Mouse (Mus musculus): ENCODE measurements around the gene 4930404H24Rik.

- TF ChIP-seq MAFK (IDR thresholded peaks at IDR 0.05; ENCODE audit: insufficient read depth, low read depth, low read length): no peak
- no peak for TF ChIP-seq CHD2 (IDR thresholded peaks at IDR 0.05; ENCODE audit: low read depth, low read length)
- no peak for TF ChIP-seq ZC3H11A (IDR thresholded peaks at IDR 0.05; ENCODE audit: borderline replicate concordance, low read depth, low read length)
Measured at GRCm38 (mm10) chr2:153514497-153515380, 22.1 kb downstream of the 4930404H24Rik start.
